Mouse (Mus musculus) induced T-regulatory cell, adult 2 months (primary cell): ENCODE measurements around the gene 4933402D24Rik.

Experiments used
- DNase-seq: peaks from one replicate; pipeline ENCODE4 v3.0.0-alpha.2; 2012; ENCODE audit warnings: low read depth

4933402D24Rik gene

GRCm38 (mm10) chr1:63769167-63769566, at the start of gene 4933402D24Rik:
TSS of gene 4933402D24Rik (minus strand) at chr1:63769267.
- no peak for DNase-seq

- no peak for DNase-seq
Measured at GRCm38 (mm10) chr1:63808584-63808983, 39.5 kb upstream of the 4933402D24Rik start.

- DNase-seq: no peak
Measured at GRCm38 (mm10) chr1:63805095-63805494, 36.0 kb upstream of the 4933402D24Rik start.

GRCm38 (mm10) chr1:63794326-63794725, 25.3 kb upstream of the 4933402D24Rik start:
- no peak for DNase-seq

- DNase-seq: no peak
Measured at GRCm38 (mm10) chr1:63776902-63777630, 8.0 kb upstream of the 4933402D24Rik start.

GRCm38 (mm10) chr1:63776396-63776795, 7.3 kb upstream of the 4933402D24Rik start:
- no peak for DNase-seq

GRCm38 (mm10) chr1:63770309-63770708, 1.2 kb upstream of the 4933402D24Rik start:
- DNase-seq: no peak

- no peak for DNase-seq
Measured at GRCm38 (mm10) chr1:63768112-63768511, 955 bp downstream of the 4933402D24Rik start.

- DNase-seq: no peak
Measured at GRCm38 (mm10) chr1:63764395-63764794, 4.7 kb downstream of the 4933402D24Rik start.

GRCm38 (mm10) chr1:63763881-63764386, 5.1 kb downstream of the 4933402D24Rik start:
- no peak for DNase-seq

- DNase-seq: peak; percentile 32
Measured at GRCm38 (mm10) chr1:63763212-63763694, 5.8 kb downstream of the 4933402D24Rik start.

- no peak for DNase-seq
Measured at GRCm38 (mm10) chr1:63756005-63756404, 13.1 kb downstream of the 4933402D24Rik start.

DNA sequence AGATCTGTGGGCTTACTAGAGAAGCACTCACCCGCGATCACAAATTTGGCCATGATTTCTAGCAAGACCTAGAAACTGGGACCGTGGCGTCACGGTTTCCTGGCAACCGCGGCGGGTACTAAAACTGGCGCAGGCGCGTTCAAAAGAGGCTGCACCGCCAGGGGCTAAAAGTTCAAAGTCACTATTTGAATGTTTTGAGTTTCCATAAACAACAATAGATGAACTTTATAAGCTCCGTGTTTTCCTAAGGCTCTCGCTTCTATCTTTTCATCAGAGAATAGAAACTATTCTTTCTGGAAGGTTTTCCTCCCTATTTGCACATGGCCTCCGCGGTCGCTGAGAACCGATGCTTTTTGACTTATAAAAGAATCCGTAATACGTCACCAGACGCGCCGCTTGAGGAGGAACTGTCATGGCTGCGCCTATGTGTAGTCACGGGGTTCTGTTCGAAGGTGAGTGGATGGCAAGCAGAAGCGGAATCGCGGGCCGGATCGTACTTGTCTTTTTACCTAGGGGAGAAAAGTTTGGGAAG, 38.8 kb downstream of the 4933402D24Rik start, which contains the start of the genes Mdh1b and Fastkd2:
Mdh1b (minus strand) TSS at position 79 of the 532 bp plus-strand sequence.
Fastkd2 (plus strand) TSS at position 375 of the 532 bp plus-strand sequence.
- DNase-seq: peak; percentile 95

DNA sequence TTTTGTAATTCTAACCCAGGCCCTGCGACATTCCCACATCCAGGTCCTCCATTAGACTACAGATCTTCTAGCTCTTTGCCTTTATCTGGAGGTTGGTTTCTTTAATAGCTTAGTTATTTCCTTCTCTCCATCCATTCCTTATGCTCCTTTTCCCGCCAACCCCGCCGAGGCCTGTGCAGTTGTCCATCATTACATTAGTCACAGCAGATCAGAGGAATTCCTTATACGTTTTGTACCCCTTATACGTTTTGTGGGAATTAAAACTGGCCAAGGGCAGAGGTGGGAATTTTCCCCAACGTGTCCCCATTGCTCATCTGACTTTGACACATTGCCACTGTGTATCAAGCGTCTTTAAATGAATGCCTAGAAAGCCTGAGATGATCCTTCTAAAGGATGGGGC, 39.3 kb downstream of the 4933402D24Rik start:
- no peak for DNase-seq

- no peak for DNase-seq
Measured at GRCm38 (mm10) chr1:63720161-63720560, 48.9 kb downstream of the 4933402D24Rik start.

DNA sequence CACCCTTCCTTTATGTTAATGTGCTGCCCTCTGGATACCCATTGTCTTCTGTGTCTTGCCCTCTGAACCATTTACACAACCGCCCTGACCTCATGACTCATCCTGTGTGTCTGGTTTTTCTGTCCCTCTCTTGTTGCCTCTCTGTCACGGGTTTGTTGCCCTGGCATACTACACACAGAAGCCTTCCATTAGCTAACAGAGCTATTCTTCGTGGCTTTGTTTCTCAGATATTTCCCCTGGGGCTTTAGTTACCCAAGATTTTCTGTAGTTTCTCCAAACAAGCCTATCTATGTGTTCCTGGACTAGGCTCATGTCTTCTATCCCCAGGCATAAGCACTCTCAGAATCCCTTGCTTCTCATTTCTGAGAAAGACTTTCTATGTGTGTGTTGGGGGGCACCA, 60.2 kb downstream of the 4933402D24Rik start:
- no peak for DNase-seq

DNA sequence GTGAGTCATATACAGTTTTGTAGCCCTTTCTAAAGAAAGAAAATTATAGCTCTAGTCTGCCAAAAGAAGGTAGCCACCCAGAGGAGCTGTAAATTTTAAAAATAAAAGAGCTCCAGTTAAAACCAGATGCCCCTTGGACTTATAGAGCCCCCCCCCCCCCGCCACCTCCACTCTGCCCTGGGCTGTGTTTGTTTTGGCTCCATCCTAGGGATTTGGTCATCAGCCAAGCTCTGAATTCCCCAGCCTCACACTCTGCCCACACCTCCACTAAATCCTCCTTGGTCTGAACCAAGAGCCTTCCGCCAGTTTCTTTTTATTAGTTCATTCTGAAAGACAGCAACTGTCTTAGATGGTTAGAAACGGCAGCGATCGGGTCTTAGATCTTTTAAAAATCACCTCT, 63.3 kb downstream of the 4933402D24Rik start:
- DNase-seq: no peak
